Mouse (Mus musculus) MN1 (cell line): ENCODE measurements at regions not wholly inside any gene's neighbourhood (a gene's known extent, or its start where the extent isn't known, plus 50 kb on each side); places are given as distances from the start of the nearest gene placed in this dataset.

Experiments used
- DNase-seq: peaks from one replicate; pipeline ENCODE4 v3.0.0-alpha.2; 2016; ENCODE audit warnings: low spot score

DNA sequence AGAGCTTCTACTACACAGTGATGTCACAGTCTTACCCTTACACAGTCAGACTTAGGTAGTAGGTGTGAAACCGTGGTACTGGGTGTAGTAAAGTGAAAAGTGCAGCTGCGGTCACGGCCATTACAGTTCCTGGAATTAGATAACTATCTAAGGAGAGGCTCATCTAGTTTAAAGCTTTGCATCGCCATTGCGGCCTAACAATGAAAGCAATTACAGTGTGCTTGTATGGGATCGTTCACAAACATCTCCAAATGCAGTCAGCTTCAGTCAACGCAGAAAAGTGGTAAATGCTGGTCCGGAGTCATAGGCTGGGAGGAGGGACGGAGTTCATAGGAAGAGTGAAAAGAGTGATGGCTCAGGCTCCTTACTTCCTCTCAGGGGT, 106.0 kb upstream of the Col1a2 start:
- no peak for DNase-seq

DNA sequence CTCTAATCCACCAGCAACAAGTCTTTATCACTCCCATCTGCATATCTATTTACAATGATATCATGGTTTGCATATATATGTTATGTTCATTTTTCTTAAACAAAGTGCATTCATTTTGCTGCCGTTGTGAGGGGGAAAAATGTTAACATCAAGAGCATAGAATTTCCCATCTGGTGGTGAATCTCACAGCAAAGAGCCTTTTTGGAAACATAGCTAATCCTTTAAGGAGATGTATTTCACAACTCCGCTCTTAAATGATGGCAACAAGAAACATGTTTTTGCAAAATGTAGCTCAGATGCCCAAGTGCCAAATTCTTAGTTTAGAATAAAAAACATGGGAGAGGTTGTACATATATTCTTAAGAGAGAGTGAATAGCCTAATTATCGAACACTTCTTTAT, 99.3 kb upstream of the Col1a2 start:
- DNase-seq, result no peak

DNA sequence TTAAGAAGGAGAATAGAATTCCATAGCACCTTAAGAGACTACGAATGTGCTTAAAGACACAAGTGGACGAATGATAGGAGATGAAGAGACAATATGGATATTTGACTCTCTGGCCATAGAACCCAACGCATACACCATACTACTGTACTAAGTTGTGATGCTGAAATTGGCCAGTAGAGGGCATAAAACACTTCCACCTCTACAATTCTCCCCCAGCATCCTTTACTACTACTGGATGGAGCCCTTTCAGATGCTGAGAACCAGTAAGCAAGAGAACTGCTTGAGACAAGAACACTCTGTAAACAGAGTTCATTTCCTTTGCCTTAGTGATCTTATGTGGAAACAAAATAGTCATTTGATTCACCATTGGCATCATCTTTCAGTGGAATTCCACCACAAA, 96.9 kb upstream of the Col1a2 start:
- DNase-seq, result no peak

- DNase-seq, result peak; percentile 55
These were observed 91.4 kb upstream of the Col1a2 start for GRCm38 (mm10) chr6:4413201-4413600.

DNA sequence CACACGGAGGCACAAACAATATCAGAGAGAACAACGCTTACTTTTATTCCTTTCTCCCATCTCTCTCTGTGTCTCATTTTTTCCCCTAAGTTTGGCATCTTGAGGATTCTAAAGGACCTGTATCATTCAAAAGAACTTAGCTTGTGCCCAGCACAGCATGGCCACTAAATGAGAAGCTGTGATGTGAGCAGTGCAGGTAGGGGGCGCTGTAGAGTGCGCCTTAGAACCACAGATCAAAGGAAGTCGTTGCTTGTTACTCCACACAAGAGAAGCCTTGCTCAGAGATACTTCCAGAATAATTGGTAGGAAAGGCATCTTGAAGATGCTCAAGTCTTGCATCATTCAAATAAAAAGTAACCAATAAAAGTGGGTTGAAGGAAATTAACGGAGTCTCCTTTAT, 90.4 kb upstream of the Col1a2 start:
- no peak for DNase-seq

DNA sequence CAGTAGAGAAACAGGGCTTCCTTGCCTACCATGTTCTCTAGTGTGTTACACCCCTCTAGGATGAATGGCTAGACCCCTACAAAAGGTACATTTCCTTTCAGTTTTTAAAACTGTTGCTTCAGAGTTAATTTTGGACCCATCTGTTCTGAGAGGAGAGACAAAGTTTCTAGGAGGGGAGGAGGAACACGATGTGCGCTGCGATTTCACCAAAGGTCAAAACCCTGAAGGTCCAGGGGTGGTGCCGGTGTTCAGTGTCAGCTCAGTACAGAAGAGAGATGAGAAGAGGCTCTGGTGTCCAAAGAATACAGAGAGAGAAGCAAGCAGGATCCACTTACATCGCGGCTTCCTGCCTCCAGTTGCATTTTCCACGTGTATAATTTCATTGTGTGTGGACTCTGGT, 89.4 kb upstream of the Col1a2 start:
- DNase-seq, result no peak

GRCm38 (mm10) chr6:4417247-4417709, 87.3 kb upstream of the Col1a2 start:
- DNase-seq, result no peak

- DNase-seq, result no peak
These were observed 86.2 kb upstream of the Col1a2 start for GRCm38 (mm10) chr6:4418376-4418775.

DNA sequence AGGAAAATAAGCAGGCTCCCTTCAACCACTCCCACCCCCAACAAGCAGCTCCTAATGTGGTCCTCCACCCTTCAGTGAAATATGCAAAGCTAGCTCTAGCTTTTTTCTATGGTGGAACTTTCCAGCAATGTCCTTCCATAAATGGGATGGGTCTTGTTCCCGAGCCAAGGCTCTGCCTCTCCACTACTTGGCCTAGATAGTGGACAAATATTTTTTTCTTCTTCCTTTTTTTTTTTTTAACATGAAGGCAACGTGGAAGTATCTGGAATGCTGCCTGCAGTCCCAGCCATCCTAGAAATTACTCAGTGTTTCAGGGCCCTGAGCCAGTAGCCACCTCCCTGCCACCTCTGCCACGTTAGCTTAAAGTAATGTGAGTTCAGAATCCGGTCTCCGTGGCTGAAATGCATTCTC, 85.7 kb upstream of the Col1a2 start:
- no peak for DNase-seq

DNA sequence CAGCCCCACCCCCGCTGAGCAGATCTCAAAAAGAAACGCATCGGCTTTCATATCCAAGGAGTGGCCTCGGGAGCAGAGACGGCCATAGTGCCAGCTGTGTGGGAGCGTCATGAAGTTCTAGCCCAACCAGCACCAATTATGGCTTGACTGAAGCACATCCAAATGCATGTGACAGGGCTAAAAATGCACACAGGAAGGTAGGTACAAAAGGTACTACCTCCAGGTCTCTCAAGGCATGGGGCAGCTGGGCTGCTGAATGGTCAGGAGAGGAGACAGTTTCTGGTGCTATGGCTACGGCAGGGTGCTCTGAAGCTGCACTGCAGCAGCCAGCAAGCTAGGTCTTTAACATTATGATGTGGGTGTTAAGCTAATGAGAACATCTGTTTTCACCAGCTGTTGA, 83.1 kb upstream of the Col1a2 start:
- no peak for DNase-seq

- no peak for DNase-seq
These were observed 77.5 kb upstream of the Col1a2 start for GRCm38 (mm10) chr6:4427122-4427521.

DNA sequence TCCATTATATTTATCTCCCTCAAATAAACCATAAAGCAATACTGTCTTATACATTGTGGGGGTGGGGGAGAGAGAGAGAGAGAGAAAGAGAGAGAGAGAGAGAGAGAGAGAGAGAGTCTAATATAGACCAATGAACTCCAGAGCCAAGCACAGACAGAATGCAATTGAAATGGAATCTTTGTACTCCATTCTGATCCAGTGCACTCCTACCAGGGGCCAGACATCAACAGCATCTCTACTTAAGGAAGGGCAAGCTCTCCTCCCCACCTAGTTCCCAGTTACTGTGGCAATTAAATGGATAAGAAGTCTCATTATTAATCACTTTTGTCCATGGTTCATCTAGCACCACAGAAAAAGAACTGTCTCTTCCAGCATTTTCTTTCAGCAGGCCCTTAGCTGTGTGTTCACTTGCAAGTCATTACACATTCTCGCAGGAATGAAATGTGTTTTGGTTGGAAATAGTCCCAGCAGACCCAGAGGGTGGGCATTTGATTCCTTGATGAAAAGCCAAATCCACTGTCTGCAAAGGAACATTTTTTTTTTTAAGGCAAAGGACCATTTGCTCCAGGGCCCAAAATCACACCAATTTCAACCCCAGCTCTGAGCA, 73.8 kb upstream of the Col1a2 start:
- DNase-seq, result no peak

DNA sequence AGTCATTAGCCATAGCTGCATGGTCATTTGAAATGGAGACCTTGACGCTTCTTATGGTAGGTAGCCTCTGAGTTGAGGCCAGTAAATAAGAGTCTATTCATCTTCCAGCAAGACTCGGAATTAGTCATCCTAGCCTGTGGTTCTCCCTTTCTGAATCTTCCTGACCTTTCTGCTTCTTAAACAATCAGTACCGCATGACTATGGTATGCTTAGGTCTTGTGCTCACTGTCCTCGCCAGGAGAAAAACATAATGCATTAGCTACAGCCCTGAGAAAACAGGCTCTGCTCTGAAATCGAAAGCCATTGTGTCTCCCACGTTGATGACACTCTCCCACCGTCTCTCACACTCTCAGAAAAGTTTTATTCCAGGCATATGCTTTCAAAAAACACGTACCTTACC, 72.4 kb upstream of the Col1a2 start:
- DNase-seq, result no peak

DNA sequence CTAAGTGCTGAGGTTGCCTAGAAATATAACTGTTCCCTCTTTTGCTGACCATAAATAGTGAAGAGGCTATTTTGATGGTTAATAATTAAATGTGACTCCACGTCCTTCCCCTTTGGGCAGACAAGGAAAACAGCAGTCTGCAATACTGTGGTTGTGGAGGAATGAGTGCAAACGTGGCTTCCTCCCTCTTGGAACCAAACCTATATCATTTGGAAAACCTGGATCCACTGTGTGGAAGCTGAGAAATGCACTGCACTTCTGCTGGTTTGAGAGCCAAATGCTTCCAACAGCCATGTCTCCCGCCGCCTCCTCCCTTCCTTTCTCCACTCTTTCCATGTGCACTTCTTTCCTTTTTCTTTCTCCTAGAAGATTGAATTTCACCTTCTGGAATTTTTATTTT, 68.2 kb upstream of the Col1a2 start:
- DNase-seq, result no peak

DNA sequence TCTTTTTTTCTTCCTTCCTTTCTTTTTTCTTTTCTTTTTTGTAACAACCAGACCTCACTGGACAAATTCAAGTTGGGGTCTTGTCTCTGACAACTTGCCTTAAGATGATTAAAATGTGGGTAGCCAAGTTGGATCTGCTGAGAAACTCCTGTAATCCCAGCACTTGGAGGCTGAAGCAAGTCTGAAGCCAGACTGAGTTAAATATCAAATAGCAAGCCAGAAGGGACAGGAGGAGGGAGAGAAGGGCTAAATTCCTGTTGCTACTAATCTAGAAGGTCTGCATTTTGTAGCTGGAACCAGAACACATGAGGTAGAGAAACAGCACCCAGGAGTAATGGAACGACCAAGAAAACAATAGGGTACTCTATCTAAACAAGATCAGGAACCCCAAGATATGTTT, 67.7 kb upstream of the Col1a2 start:
- no peak for DNase-seq

GRCm38 (mm10) chr6:4441618-4442167, 62.9 kb upstream of the Col1a2 start:
- no peak for DNase-seq

DNA sequence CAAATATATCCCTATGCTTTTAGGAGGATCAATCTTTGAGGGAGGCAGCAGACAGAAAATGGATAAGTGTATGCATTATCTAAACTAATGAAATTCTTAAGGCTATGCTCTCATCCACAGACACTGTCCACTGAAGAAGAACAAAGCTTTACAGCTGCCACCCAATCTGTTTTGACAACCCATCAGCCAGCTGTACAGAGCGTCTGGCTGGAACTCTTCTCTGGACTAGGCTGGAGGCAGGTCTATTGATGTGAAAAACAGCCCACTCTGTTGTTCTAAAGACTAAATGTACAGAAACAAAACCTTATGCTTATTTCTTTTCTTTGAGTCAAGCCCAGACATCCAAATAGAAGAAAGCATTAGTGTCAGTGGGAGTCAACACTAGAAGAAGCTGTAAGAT, 58.7 kb upstream of the Col1a2 start:
- no peak for DNase-seq

- no peak for DNase-seq
These were observed 53.4 kb upstream of the Col1a2 start for GRCm38 (mm10) chr6:4451227-4451626.
